Mouse (Mus musculus): ENCODE data around the gene St3gal3.

Gene St3gal3

DNA sequence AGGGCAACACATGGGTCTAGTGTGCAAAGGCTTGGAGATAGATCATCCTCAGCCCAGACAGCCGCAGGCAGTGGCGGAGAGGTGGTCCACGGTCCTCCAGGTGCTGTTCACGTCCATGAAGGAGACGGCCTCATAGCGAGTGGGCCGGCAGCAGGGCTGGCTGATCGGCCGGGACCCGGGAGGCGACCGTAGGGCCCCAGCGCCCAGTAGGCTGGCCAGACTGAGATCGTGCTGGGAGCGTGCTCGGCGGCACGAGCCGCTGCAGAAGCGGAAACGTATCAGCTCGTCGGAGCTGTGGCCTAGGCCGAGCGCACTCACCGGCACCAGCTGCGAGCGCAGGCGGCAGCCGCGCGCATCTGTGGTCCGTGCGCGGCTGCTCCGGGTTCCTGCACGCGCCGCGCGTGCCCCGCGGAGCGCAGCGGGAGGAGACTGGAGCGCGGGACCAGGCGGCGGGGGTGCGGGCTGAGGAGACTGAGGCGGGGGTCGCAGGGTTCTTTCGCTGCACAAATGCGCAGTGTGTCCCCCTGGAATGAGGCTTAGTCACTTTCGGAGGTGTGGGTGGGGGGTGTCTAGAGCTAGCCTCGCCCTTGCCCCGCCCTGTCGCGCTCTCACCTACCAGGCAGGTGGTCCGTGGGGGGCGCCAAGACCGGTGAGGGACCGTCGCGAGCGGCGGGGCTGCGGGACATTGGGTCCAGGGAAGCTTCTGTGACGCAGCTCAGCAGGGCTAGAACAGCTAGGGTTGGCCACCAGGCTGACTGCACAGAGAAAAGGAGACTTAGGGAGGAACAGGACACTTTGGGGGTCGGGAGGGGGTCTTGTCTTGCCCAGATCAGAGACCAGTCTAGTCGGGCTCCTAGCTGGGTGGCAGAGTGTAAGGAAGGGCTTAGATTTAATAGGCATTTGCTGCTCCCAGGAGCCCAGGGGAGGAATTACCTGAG, 207.9 kb downstream of the St3gal3 start:
- DNase-seq (ENCODE audit: low spot score in 2 of 2) = peak in 1 of 2 experiments; percentile 56

DNA sequence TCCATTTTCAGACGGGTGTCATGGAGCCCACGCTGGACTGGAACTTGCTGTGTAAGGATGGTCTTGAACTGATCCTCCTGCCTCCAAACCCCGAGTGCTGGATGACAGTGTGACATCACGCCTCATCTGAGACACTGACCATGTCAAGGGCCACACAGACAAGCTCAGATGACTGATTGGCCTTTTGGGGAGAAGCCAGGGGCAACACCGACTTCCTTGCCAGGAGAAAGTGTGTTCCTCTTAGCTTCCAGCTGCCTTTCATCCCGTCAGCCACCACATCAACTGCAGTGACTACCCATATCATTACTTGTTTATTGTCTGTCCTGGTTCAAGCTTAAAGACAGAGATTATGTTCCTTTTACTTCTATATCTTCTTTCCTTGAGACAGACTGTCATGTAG, 209.8 kb downstream of the St3gal3 start:
- no peak for DNase-seq (ENCODE audit: low spot score in 2 of 2)

DNA sequence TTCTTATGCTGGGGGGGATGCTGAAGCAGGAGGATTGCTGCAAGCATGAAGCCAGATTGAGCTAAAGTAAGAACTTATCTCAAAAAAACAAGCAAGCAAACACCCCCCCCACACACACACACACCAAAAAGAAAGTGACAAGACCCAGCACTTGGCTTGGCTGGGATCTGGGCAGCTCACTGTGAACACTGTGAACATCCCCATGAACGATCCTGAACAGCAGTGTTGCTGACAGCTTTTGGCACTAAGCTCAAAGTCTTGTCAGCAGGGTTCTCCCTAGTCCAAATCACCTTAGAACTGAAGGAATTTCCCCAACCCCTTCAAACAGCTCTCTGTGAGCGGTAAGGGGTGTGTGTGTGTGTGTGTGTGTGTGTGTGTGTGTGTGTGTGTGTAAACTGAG, 211.3 kb downstream of the St3gal3 start:
- DNase-seq (ENCODE audit: low spot score in 2 of 2) = no peak

DNA sequence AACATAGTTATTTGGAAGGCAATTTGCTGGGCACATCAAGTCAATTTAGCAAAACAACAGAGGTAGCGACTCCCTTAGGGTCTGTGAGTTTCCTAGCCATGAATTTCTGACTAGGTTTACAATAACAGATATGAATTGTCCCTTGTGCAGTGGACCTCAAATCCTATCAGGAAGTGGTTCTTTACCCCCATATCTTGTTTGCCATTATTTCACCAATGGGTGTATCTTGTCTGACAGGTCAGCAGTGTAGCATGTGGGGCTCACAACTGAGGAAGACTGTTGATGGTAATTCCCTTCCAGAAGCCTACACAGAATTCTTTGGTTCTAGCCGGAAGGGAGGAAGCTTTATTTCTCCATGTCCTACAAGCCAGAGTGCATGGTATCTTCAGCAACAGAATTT, 213.4 kb downstream of the St3gal3 start:
- no peak for DNase-seq (ENCODE audit: low spot score in 2 of 2)

DNA sequence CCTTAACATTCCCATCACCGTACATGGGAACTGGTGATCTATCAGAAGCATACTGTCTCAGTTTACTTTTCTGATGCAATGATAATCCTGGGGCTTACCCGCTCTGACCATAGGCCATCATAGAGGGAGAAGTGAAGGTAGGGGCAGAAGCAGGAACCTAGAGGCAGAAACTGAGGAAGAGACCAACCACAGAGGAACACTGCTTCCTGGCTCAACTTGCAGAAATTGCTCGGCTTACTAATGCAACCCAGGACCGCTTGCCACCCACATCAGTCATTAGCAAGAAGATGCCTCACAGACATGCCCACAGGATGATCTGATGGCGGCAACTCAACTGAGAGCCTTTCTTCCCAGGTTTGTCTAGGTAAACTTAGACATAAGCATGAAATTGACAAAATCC, 216.0 kb downstream of the St3gal3 start:
- DNase-seq (ENCODE audit: low spot score in 2 of 2) = no peak

DNA sequence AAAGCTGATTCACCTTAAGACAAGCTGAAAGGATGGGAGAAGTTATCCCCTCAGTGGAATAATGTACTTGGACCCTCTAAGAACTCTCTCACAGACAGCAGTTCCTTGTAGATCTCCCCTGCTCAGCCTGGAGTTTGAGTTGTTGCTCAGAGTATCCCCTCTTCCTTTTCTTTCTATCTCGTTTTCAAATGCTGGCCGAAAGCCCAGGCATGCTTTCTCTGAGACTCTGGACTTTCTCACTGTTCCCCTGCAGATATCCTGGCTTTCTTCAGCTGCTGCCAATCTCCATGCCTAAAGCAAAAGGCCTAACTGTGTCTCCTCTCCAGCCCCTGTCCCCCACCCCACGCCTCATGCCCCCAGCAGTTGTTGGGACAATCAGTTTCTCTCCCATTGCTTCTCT, 216.5 kb downstream of the St3gal3 start:
- no peak for DNase-seq (ENCODE audit: low spot score in 2 of 2)

DNA sequence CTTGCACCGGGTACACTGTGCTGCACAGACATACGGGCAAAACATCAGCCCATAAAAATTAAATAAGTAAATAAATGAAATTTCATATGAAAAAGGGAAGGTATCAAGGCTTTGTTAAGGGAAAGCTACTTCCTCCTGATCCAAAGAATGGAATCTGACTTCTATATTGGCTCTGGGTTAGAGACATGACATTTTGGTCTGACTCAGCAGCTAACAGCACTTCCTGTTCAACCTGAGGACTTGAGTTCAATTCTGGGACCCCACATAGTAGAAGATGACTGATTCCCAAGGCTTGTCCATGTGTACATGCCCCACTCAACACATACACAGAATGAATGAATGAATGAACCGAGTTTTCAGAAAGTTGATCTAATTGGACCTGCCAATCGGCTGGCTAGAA, 216.9 kb downstream of the St3gal3 start:
- DNase-seq (ENCODE audit: low spot score in 2 of 2) = no peak

DNA sequence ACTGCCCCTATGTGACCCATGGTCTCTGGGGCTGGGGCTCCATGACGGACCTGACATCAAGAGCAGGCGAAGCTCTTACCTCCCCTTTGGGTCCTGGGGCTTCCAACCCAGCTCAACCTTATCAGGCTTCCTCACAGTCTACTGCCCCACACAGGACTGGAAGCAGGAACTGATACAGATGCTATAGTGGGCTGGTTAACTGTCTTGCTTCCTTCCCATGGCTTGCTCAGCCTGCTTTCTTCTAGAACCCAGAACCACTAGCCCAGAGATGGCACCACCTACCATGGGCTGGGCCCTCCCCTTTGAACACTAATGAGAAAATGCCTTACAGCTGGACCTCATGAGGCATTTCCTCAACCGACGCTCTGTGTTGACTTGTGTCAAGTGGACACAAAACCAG, 217.3 kb downstream of the St3gal3 start:
- no peak for DNase-seq (ENCODE audit: low spot score in 2 of 2)

DNA sequence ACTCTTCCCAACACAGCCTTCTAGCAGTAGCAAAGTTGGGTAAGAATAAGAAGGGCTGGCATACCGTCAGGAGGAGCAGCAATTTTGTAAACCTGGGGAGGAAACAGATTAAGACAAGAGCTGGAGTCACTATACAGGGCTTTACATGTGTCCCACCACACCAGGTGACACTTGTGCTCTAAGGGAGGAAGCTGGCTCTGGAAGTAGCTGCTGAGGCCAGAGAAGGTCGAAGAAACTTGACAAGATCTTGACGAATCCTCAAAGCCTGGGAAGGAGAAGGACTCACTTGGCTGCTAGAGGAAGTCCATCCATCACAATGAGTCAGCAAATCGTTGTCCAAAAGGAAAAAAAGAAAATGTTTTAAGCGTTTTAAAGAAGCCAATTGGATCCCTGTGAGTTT, 218.3 kb downstream of the St3gal3 start:
- no peak for DNase-seq (ENCODE audit: low spot score in 2 of 2)

DNA sequence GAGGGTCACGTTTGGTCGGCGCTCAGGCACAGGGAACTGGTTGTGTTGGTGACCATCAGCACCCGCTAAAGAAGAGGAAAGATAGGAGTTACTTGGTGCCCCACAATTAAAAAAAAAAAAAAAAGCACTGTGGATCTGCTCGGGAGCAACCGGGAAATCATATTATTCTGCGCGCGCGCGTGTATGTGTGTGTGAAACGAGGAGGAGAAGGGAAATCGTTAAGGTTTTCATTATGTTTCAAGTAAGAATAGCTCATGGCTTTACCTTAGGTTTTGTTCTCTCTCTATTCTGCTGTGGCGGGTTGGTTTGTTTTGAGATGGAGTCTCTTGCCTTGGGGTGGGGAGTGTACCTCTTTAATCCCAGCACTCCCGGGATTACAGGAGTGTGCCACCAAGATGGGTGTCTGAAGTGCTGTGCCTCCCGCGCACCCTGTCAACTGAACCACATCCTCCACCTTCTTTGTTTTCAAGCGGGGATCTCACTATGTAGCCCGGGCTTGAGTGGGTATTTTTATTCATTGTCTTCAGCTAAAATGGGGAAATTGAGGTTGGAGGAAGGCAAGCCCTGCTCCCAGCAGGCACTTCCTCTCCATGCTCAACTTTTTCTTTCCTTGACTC, 219.1 kb downstream of the St3gal3 start:
- DNase-seq (ENCODE audit: low spot score in 2 of 2) = no peak

DNA sequence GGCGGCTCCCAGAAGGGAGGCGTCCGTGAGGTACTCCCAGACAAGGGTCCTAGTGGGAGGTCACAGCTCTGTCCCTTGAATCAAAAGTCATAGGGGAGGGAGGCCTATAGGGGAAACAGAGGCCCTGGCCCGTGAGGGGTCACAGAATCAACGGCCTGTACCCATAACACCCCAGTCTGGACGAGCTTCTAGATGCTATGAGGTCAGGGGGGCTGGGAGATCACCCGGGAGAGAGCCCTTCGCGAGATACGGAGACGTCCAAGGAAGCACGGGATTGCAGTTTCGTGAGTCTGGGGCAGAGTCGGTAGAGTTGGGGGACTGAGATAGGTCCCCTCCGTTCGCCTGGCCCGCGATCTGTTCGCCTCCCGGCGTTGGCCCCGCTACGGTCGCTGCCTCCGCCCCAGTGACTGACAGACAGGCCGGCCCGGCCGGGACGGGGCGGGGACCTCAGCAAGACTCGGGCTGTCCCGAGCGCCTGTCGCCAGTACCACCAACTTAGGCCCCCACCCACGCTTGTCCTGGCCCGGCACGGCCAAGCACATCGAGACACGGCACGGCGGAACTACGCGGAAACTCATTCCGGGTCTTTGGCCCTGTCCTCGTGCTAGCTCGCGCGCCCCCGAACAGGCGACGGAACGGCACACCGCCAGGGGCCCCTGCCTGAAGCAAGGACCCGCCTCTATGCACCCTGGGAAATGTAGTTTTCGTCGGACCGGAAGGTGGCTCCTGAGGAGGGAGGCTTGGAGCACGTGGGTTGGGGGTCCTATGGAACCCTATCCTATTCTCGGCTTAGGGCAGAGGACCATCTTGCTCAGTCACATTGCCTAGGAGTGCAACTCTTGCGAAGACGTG, 219.9 kb downstream of the St3gal3 start, which contains the start of gene Ipo13:
Gene Ipo13, minus strand, starts transcription at position 409 of the 852 bp plus-strand sequence.
- DNase-seq (ENCODE audit: low spot score in 2 of 2) = peak; percentile 89

DNA sequence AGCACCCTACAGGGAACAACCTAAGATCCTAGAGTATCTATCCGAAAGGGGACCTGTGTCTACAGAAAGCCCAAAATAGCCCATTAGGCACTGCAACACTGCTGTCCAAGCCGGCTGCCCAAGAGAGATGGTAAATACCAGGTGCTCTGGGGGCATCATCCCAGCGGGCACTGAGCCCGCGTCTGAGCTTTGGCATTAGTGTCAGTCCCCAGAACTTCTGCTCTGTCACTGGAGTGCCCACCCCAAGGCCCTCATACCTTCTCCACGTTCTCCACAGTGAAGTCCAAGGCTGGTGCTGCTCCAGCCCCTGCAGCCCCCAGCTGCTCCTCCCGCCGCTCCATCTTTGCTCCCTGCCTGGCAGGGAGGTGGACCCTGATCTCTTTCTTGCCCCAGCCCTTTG, 220.7 kb downstream of the St3gal3 start:
- no peak for DNase-seq (ENCODE audit: low spot score in 2 of 2)

DNA sequence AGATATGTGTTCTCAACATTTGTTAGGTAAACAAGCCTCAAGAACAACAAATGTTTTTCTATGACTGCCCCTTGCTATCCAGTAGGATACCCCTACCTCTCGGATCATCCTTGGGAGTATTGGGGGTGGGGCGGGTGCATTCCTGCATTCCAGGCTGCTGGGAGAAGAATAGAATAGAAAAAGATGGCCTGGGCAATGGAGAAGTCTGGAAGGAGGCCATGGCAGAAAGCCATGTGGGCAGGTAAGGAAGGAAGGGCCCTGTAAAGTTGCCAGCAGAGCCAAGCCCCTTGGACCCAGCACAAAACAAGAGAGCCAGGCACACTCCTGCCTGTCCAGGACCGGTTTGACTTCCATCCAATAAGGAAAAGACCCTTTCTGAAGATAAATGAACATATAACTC, 221.3 kb downstream of the St3gal3 start:
- no peak for DNase-seq (ENCODE audit: low spot score in 2 of 2)

DNA sequence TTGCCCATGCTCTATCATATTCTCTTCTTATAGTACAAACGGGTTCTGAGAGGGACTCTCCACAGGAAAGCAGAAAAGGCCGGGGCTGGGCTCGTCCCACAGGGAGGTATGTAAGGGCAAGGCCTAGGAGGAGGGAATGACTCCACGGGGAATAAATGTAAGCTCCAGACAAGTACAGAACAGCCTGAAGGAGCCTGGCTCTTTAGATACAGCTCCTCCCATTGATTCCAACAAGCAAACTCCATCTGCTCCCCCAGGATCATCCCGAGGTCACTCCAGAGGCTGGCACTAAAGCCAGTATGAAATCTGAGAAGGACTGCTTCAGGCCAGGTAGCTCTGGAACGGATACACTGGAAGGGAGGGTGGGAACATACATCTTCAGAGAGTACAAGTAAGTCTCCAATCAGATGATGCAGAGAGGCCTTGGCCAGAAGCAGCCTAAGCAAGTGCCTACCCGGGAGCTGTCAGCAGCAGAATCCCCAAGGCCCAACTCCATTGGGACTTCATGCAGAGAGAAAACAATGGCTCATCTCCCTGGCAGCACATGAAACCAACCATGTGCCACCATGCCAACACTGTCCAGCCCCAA, 221.9 kb downstream of the St3gal3 start:
- no peak for DNase-seq (ENCODE audit: low spot score in 2 of 2)

DNA sequence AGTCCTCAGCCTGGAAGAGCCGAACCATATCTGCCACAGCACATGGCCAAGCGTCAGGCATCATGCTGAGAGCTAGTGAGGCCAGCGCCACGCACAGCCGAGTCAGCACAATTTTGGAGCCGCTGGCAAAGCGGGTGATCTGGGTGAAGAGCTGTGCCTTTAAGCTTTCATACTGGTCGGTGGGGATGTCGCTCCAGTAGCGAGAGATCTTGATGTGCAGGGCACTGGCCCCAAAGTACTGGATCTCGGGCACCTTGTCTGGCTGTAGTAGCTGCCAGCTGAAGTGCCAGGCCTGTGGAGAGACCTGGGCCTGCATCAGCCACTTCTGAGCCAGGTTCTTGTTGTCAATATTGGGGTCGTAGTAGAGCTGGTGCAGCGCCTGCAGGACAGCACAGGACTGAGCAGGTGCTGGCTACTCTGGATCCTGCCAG, 222.6 kb downstream of the St3gal3 start:
- no peak for DNase-seq (ENCODE audit: low spot score in 2 of 2)

DNA sequence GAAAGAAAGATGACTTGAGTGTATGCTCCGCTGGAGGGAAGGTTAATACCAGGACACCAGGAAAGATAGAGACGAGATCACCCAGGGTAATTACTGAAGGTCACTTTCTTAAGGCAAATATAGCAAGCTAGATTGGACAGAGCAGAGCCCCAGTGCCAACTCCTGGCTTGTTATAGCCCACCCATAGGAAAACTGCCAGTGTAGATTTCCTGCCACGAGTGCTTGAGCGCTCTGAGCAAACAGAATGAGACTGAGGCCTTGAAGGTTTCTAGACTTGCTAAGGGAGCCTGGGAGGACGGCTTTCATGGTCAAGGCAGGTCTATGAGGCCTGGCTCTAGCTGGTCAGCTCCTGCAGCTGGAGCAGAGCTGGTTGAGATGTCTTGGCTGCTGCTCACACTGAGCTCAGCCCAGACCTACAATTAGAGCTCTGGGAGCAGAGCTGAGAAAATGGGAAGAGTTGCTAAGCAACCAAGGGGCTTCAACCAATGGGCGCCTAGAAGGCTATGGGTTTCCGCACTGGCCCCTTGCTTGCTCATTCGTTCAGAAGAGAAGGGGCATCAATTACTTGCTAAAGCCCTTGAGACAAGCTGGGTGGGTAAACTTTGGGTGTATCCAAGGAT, 225.8 kb downstream of the St3gal3 start:
- DNase-seq (ENCODE audit: low spot score in 2 of 2) = no peak

DNA sequence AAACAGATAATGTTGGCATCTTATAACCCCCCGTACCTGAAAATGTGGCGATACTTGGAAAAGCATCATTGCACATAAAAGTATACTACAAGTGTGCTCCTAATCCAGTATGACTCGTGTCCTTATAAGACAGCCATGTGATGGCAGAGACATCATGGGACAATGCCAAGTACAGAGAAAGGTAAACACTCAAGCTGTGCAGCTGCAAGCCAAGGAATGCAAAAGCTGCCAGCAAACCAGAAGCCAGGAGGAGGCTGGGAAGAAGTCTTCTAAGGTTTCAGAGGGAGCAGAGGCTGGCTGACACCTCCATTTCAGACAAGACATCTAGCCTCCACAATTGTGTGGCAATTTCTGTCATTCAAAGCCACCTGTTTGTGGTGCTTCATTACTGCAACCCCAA, 228.5 kb downstream of the St3gal3 start:
- DNase-seq (ENCODE audit: low spot score in 2 of 2) = no peak

DNA sequence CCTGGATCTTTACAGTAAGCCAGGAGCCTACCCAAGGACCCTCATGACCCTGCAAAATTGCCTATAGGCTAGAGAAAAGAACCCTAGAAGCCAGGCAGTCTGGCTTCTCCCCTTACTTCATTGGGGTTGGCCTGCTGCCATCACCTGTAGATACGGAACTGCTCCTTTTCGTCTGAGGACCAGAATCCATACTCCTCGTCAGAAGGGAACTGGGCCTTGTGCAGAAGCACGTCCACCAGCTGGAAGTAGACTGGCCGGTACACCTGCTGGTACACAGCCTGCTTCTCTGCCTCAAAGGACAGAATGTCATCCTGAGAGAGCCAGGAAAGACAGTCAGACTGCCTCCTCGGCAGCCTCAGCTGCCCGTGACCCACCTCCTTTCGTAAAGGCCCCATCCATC, 230.0 kb downstream of the St3gal3 start:
- no peak for DNase-seq (ENCODE audit: low spot score in 2 of 2)

DNA sequence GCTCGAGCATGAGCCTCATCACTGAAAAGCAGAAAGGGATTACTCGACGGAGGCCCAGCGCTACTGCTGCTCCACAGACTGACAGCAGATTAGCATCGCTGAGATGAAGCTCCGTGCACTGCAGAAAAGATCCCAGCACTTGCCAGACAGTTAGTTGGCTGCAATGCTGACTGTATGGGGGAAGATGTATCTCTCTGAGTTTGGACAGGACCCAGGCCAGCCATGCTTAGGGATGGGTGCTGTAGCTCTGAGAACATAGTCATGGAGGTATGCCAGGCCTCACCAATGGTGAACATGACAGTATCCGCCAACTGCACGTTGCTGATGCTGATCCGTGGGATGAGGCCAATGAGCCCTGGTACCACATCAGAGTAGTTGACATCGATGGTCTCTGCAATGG, 230.6 kb downstream of the St3gal3 start:
- no peak for DNase-seq (ENCODE audit: low spot score in 2 of 2)

DNA sequence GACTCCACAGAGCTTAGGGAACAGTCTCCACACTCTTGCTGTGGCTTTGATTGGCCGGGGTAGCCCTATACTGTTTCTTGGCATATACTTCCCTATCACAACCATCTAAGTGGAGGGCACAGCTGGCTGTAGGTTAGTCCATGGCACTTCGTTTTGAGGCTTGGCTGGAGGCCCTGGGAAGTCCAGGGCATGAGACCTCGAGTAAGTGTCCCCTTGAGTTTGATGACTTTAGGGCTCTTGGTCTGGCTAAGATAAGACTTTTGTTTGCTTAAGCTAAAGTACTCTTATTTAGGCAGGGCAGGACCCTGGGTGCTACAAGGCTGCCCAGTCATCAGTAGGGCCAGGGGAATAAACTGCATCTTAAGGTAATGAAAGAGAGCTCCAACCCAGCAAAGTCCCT, 236.6 kb downstream of the St3gal3 start:
- DNase-seq (ENCODE audit: low spot score in 2 of 2) = no peak

DNA sequence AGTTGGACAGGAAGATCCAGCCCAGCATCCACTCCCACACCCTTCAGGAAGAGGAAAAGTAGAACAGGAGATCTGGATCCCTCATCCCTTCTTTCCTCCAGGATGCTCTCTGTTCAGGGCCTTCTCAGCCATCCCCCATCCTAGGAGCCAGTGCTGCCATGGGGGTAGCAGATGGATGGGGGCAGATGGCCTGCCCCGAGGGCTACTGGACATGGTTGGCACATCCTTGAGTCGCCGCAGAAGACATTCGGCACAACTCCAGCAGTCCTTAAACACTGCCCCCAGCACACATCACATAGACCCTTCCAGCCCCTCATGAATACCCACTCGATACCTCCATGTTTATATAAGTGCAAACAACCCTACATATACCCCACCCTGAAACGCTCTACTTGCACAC, 238.7 kb downstream of the St3gal3 start:
- no peak for DNase-seq (ENCODE audit: low spot score in 2 of 2)

All from right cerebral cortex, postnatal 36 days (tissue).